ENCODE assay signal across 20 mouse cellular contexts in the genomic region with DNA sequence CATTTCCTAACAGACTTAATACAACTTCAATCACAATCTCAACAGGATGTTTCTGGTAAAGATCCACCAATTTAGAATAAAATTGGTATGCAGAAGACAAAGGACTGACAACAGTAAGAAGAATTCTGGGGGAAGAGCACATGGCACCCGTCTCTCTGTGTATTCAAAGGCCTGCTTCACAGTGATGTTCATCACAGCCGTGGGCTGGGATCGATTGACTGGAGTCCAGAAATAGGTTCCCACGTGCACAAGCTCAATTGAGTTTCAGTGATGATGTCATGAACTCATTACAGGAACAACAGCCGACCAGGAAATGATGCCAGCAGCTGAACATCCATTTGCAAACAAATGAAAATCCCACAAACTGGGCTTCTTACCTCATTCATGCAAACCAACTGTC.
DNase-seq lines count a peak whose midpoint lies in the region; ATAC-seq and TF ChIP-seq lines count a peak whose summit lies in the region.
"Had no signal": no experiment of that assay in that cellular context is flagged by ENCODE, and none has a peak within 500 bp of the region (broad histone marks: within the 10 kb centered on the region; RNA-seq: fewer than 3 reads in every experiment).

No protein-coding gene starts in this region.

- WGBS in heart, adult 2 months = 27% methylated on average over 5 of the region's 5 CpGs
- 50% methylated on average over 5 of the region's 5 CpGs for WGBS in midbrain, postnatal 0 days
- WGBS in midbrain, embryonic 16.5 days = 52% methylated on average over 5 of the region's 5 CpGs
- whole genome bisulfite sequencing in forebrain, embryonic 15.5 days = 27% methylated on average over 5 of the region's 5 CpGs

- H3K36me3 ChIP-seq in heart, adult 2 months (ENCODE audit: control insufficient read depth, insufficient read depth, low read length) = no peaks in the 10 kb centered on the region
- H3K36me3 ChIP-seq in midbrain, postnatal 0 days (ENCODE audit: insufficient read depth, low read length) = no peaks in the 10 kb centered on the region
- H3K36me3 ChIP-seq in midbrain, embryonic 16.5 days (ENCODE audit: control insufficient read depth, insufficient read depth, low read length) = no peaks in the 10 kb centered on the region
- H3K36me3 ChIP-seq in forebrain, embryonic 15.5 days = no peaks in the 10 kb centered on the region
- H3K36me3 ChIP-seq: heart, embryonic 13.5 days; kidney, embryonic 15.5 days; limb, embryonic 15.5 days had no signal

- DNase-seq in heart, adult 11 months = peak; percentile 40
- no peak for DNase-seq in heart, adult 2 months
- DNase-seq in midbrain, postnatal 0 days (ENCODE audit: low spot score) = peak; percentile 33
- peak; percentile 17 for DNase-seq in retina, postnatal 1 day
- no peak for DNase-seq in adrenal gland, adult 2 months
- DNase-seq in testis, postnatal 14 days (ENCODE audit: low spot score) = no peak
- DNase-seq: adrenal gland, postnatal 36 days; cerebellum, postnatal 25 days; gastrocnemius, postnatal 25 days; heart, postnatal 4 days; liver, postnatal 0 days; lung, postnatal 4 days; right cerebral cortex, postnatal 4 days; thymus, adult 2 months had no signal

- no peaks in the 10 kb centered on the region for H3K27me3 ChIP-seq in heart, adult 2 months (ENCODE audit: control insufficient read depth, insufficient read depth, low read length)
- H3K27me3 ChIP-seq in midbrain, postnatal 0 days (ENCODE audit: insufficient read depth, low read length) = no peaks in the 10 kb centered on the region
- H3K27me3 ChIP-seq in midbrain, embryonic 16.5 days (ENCODE audit: control insufficient read depth, insufficient read depth, low read depth, low read length) = no peaks in the 10 kb centered on the region
- no peaks in the 10 kb centered on the region for H3K27me3 ChIP-seq in forebrain, embryonic 15.5 days
- H3K27me3 ChIP-seq: heart, embryonic 13.5 days; kidney, embryonic 15.5 days; limb, embryonic 15.5 days had no signal

- no peak overlapping the region for H3K27ac ChIP-seq in heart, adult 2 months
- H3K27ac ChIP-seq in midbrain, postnatal 0 days (ENCODE audit: low read depth, low read length) = no peak overlapping the region
- no peak overlapping the region for H3K27ac ChIP-seq in midbrain, embryonic 16.5 days (ENCODE audit: low read length)
- H3K27ac ChIP-seq in forebrain, embryonic 15.5 days (replicated peaks) = no peak overlapping the region
- H3K27ac ChIP-seq: heart, embryonic 13.5 days; kidney, embryonic 15.5 days; limb, embryonic 15.5 days had no signal

- no peak overlapping the region for H3K4me3 ChIP-seq in heart, adult 2 months
- H3K4me3 ChIP-seq in midbrain, postnatal 0 days (ENCODE audit: low read depth, low read length) = no peak overlapping the region
- H3K4me3 ChIP-seq in midbrain, embryonic 16.5 days (ENCODE audit: low read depth, low read length) = no peak overlapping the region
- H3K4me3 ChIP-seq in forebrain, embryonic 15.5 days = no peak overlapping the region
- H3K4me3 ChIP-seq: heart, embryonic 13.5 days; kidney, embryonic 15.5 days; limb, embryonic 15.5 days had no signal

- no peaks in the 10 kb centered on the region for H3K79me2 ChIP-seq in heart, adult 2 months (replicated peaks; ENCODE audit: control insufficient read depth, insufficient read depth, low read length)

- intact Hi-C loops in heart, adult 2 months (cut with DNase I) = no loop called here

- no peak for ATAC-seq in midbrain, postnatal 0 days (ENCODE audit: low FRiP score)
- ATAC-seq in midbrain, embryonic 16.5 days = no peak
- 0 out of 2 replicates have a peak, but pooled peaks have one; percentile 46 for ATAC-seq in forebrain, embryonic 15.5 days (replicated peaks)
- ATAC-seq: liver, postnatal 0 days had no signal

- H3K9ac ChIP-seq in heart, adult 2 months (ENCODE audit: low read depth, low read length) = no peak overlapping the region
- H3K9ac ChIP-seq in midbrain, postnatal 0 days (replicated peaks; ENCODE audit: low read length, poor library complexity, severe bottlenecking) = no peak overlapping the region
- H3K9ac ChIP-seq in midbrain, embryonic 16.5 days (ENCODE audit: low read depth, low read length) = no peak overlapping the region
- H3K9ac ChIP-seq in forebrain, embryonic 15.5 days (replicated peaks) = no peak overlapping the region
- H3K9ac ChIP-seq: heart, embryonic 13.5 days; kidney, embryonic 15.5 days; limb, embryonic 15.5 days; liver, postnatal 0 days had no signal

- no peak for TF ChIP-seq POLR2A in heart, adult 2 months (IDR thresholded peaks at IDR 0.05; ENCODE audit: insufficient read depth, low read depth, low read length)

- H3K4me1 ChIP-seq in heart, adult 2 months (ENCODE audit: control insufficient read depth, insufficient read depth, low read length) = no peaks in the 10 kb centered on the region
- H3K4me1 ChIP-seq in midbrain, postnatal 0 days (ENCODE audit: insufficient read depth, low read length) = peaks cover 5% of the 10 kb centered on the region; the same call in 1 of the 2 replicates
- H3K4me1 ChIP-seq in midbrain, embryonic 16.5 days (ENCODE audit: control insufficient read depth, insufficient read depth, low read length) = no peaks in the 10 kb centered on the region
- H3K4me1 ChIP-seq in forebrain, embryonic 15.5 days = peaks cover 7% of the 10 kb centered on the region; the same call in 1 of the 2 replicates
- H3K4me1 ChIP-seq: heart, embryonic 13.5 days; kidney, embryonic 15.5 days; limb, embryonic 15.5 days had no signal

- no peaks in the 10 kb centered on the region for H3K9me3 ChIP-seq in midbrain, postnatal 0 days (ENCODE audit: low read length)
- H3K9me3 ChIP-seq in midbrain, embryonic 16.5 days (replicated peaks; ENCODE audit: control insufficient read depth, low read length, poor library complexity, severe bottlenecking) = no peaks in the 10 kb centered on the region
- H3K9me3 ChIP-seq in forebrain, embryonic 15.5 days = no peaks in the 10 kb centered on the region
- H3K9me3 ChIP-seq: heart, embryonic 13.5 days; kidney, embryonic 15.5 days; limb, embryonic 15.5 days had no signal

- no peak for TF ChIP-seq CTCF in heart, adult 2 months (IDR thresholded peaks at IDR 0.05)
- TF ChIP-seq CTCF in midbrain, postnatal 0 days (IDR thresholded peaks at IDR 0.05) = no peak

- H3K4me2 ChIP-seq in midbrain, postnatal 0 days (ENCODE audit: low read depth, low read length, poor library complexity, severe bottlenecking) = no peak overlapping the region
- no peak overlapping the region for H3K4me2 ChIP-seq in midbrain, embryonic 16.5 days (ENCODE audit: low read length)
- H3K4me2 ChIP-seq in forebrain, embryonic 15.5 days (replicated peaks) = no peak overlapping the region
- H3K4me2 ChIP-seq: heart, embryonic 13.5 days; kidney, embryonic 15.5 days; limb, embryonic 15.5 days; midbrain, embryonic 11.5 days had no signal

- TF ChIP-seq EP300 in heart, adult 2 months (IDR thresholded peaks at IDR 0.05; ENCODE audit: insufficient read depth, low read depth, low read length) = no peak

Comparison
In these comparisons a context has a peak if more than half of its experiments do, and no peak if none do; other contexts are left out.
1. DNase-seq: peak in heart, adult 11 months (single experiment), midbrain, postnatal 0 days (single experiment) and retina, postnatal 1 day (single experiment); none in heart, adult 2 months (0 of 2), adrenal gland, adult 2 months (single experiment) and testis, postnatal 14 days (single experiment).